Mouse (Mus musculus) MEL (cell line): ENCODE measurements at regions not wholly inside any gene's neighbourhood (a gene's known extent, or its start where the extent isn't known, plus 50 kb on each side); places are given as distances from the start of the nearest gene placed in this dataset.

Experiments
- BHLHE40 ChIP-seq: IDR thresholded peaks from 2 replicates; pipeline ENCODE4 v1.6.1; 2012; ENCODE audit warnings: low read depth, mild to moderate bottlenecking, inconsistent platforms, low read length, improper control_type of control experiment, borderline replicate concordance
- CHD1 ChIP-seq: IDR thresholded peaks from 2 replicates; pipeline ENCODE4 v1.6.1; 2012; ENCODE audit warnings: low read depth, mild to moderate bottlenecking, inconsistent platforms, low read length, improper control_type of control experiment
- CTCF ChIP-seq, 3 experiments: IDR thresholded peaks in 2 of 3; conservative IDR thresholded peaks in 1 of 3; 2 replicates each; pipeline ENCODE4 v1.5.1; 2011 to 2012; ENCODE audit warnings: low read length in 3 of 3, low read depth in 2 of 3, mild to moderate bottlenecking in 2 of 3, improper control_type of control experiment in 1 of 3, inconsistent platforms in 1 of 3, mixed read lengths in 1 of 3, moderate library complexity in 1 of 3; ENCODE audit not compliant: control insufficient read depth in 1 of 3, insufficient read depth in 1 of 3, poor library complexity in 1 of 3, severe bottlenecking in 1 of 3
- ETS1 ChIP-seq: IDR thresholded peaks from 2 replicates; pipeline ENCODE4 v1.6.1; 2012; ENCODE audit warnings: low read depth, mild to moderate bottlenecking, inconsistent platforms, low read length, improper control_type of control experiment, moderate library complexity
- MYB ChIP-seq: IDR thresholded peaks from 2 replicates; pipeline ENCODE4 v1.6.1; 2011; ENCODE audit warnings: mild to moderate bottlenecking, low read depth, low read length, improper control_type of control experiment
- POLR2A ChIP-seq, 2 experiments: IDR thresholded peaks; 2 replicates each; pipeline ENCODE4 v1.6.1; 2011 to 2012; ENCODE audit warnings: low read length in 2 of 2, mild to moderate bottlenecking in 2 of 2, control low read depth in 1 of 2, improper control_type of control experiment in 1 of 2, low read depth in 1 of 2, moderate library complexity in 1 of 2; ENCODE audit not compliant: control insufficient read depth in 1 of 2, insufficient read depth in 1 of 2, poor library complexity in 1 of 2
- RAD21 ChIP-seq: IDR thresholded peaks from 2 replicates; pipeline ENCODE4 v1.6.1; 2011; ENCODE audit warnings: mild to moderate bottlenecking, low read depth, low read length, improper control_type of control experiment
- RCOR1 ChIP-seq: IDR thresholded peaks from 2 replicates; pipeline ENCODE4 v1.6.1; 2012; ENCODE audit warnings: low read depth, mild to moderate bottlenecking, inconsistent platforms, low read length, improper control_type of control experiment
- USF2 ChIP-seq, 2 experiments: IDR thresholded peaks; 2 replicates each; pipeline ENCODE4 v1.6.1; 2011 to 2012; ENCODE audit warnings: improper control_type of control experiment in 2 of 2, low read length in 2 of 2, borderline replicate concordance in 1 of 2, inconsistent platforms in 1 of 2, low read depth in 1 of 2, mild to moderate bottlenecking in 1 of 2; ENCODE audit not compliant: insufficient read depth in 1 of 2
- ZKSCAN1 ChIP-seq: IDR thresholded peaks from 2 replicates; pipeline ENCODE4 v1.6.1; 2012; ENCODE audit warnings: low read depth, mild to moderate bottlenecking, inconsistent platforms, low read length, improper control_type of control experiment, moderate library complexity

DNA sequence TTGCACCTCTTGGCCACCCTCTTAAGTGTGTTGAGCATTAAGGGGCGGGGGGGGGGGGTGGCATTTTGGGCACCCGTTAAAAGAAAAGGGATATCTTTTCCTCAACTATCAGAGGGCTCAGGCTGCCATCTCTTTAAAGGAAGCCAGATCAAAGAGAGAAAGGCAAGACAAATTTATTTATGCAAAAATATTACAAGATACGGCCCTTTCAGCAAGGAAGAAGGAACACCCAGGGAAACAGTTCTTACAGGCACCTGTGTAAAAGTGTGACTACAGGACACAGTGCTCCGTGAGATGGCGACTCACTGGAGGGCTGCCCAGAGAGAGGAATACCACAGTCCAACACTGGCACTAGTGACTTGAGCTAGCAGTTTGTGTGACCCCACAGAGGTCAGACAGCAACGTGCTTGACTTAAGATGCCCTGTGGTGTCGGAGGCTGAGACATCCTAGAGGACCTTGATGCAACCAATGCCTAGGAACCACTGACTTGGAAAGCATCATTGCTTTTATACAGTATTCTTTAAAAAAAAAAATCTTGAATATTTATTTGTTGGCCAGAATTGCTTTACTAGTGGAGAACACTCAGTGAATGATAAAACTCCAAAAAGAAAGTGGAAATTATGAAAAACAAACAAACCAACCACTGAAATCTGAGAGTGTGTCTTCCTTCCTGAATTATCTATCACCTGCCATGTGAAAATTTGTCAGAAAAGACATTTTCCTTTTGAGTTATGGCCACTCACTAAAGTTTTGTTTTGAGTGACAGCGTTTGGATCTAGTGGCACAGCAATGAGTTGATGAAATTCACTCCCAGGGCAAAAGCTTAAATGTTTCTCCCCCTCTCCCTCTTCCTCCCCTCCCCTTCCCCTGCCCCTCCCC, 59.0 kb upstream of the Cpm start:
- TF ChIP-seq RAD21 = no peak
- TF ChIP-seq POLR2A (IDR thresholded peaks at IDR 0.05; ENCODE audit: control insufficient read depth in 1 of 2, insufficient read depth in 1 of 2, low read depth in 1 of 2, low read length in 2 of 2, poor library complexity in 1 of 2) = no peak
- no peak for TF ChIP-seq BHLHE40
- no peak for TF ChIP-seq CHD1
- no peak for TF ChIP-seq ZKSCAN1
- no peak for TF ChIP-seq CTCF (IDR thresholded peaks at IDR 0.05 in 2 of 3, conservative IDR thresholded peaks at IDR 0.05 in 1 of 3; ENCODE audit: control insufficient read depth in 1 of 3, insufficient read depth in 1 of 3, low read depth in 2 of 3, low read length in 3 of 3, poor library complexity in 1 of 3, severe bottlenecking in 1 of 3)
- TF ChIP-seq ETS1 = no peak
- no peak for TF ChIP-seq USF2 (IDR thresholded peaks at IDR 0.05; ENCODE audit: borderline replicate concordance in 1 of 2, insufficient read depth in 1 of 2, low read depth in 1 of 2, low read length in 2 of 2)
- TF ChIP-seq RCOR1 = no peak
- no peak for TF ChIP-seq MYB
